Mouse (Mus musculus): ENCODE measurements at regions not wholly inside any gene's neighbourhood (a gene's known extent, or its start where the extent isn't known, plus 50 kb on each side); places are given as distances from the start of the nearest gene placed in this dataset.

DNA sequence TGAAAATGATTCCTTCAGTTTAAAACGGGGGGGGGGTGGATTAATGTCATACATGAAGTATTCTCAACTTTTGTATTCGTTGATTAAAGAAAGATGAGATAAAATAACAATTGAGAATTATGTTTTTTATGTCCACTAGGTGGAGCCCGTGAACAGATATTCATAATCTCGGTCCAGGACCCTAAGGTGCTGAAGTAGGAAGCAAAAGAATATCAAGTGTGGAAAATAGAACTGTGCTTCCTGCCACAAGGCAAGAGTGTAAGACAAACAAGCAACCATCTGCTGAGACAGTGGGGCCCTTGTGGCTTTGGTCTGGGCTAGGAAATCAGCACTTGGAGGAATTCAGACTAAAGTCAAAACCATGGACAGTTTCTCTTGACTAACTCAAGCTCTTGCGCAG is 50.9 kb upstream of the Kap start:
- no peaks in the 10 kb centered on the region for H3K27me3 ChIP-seq (ENCODE audit: control insufficient read depth, insufficient read depth, low read length)
- no peaks in the 10 kb centered on the region for H3K4me1 ChIP-seq (ENCODE audit: control insufficient read depth, insufficient read depth, low read length)
- no peak for TF ChIP-seq POLR2A (IDR thresholded peaks at IDR 0.05; ENCODE audit: control insufficient read depth, low read depth, low read length)
- H3K4me3 ChIP-seq (ENCODE audit: control insufficient read depth, low read depth, low read length): no peak overlapping the region
- no peaks in the 10 kb centered on the region for H3K36me3 ChIP-seq (ENCODE audit: control insufficient read depth, insufficient read depth, low read length)
- H3K27ac ChIP-seq (ENCODE audit: control insufficient read depth, insufficient read depth, low read depth, low read length): no peak overlapping the region

DNA sequence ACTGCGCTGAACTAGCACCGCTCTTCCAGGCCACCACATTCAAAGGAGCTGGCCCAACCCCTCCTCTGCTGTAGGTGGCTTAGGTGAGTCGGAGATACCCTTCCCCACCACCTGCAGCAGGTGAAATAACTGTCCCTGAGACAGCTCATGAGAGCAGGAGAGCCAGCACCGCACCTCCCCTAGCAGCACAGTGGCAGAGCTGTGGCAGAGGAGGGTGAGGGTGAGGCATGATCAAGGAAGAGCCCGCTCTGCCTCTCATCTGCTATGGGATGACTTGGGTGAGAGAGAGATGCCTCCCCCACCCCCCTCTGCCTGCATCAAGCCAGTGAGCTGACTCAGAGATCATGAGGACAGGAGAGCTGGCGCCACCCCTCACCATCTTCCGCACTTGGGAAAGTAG is 81.1 kb upstream of the Kap start:
- no peak for TF ChIP-seq POLR2A (IDR thresholded peaks at IDR 0.05; ENCODE audit: control insufficient read depth, low read depth, low read length)
- no peak for TF ChIP-seq CTCF (IDR thresholded peaks at IDR 0.05; ENCODE audit: control insufficient read depth, insufficient read depth, insufficient replicate concordance, low read depth, low read length)
- H3K27ac ChIP-seq (ENCODE audit: control insufficient read depth, insufficient read depth, low read depth, low read length): no peak overlapping the region

DNA sequence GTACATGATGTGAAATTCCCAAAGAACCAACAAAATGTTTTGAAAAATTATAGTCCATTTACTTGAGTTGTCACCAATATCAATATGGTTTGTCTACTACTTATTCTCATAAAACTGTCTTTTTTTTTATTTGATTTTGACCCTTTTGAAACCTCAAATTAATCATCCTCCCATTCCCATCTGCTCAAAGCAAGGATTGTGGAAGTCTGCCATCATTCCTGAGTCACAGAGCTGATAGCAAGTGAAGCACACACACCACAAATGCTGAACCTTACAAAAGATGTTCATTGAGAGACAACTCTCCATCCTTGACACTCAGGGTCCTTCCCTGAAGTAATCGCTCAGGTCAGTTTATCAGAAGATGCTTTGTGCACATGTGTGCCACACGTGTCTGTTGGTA is 82.1 kb upstream of the Kap start:
- TF ChIP-seq POLR2A (IDR thresholded peaks at IDR 0.05; ENCODE audit: control insufficient read depth, low read depth, low read length): no peak
- no peak for TF ChIP-seq CTCF (IDR thresholded peaks at IDR 0.05; ENCODE audit: control insufficient read depth, insufficient read depth, insufficient replicate concordance, low read depth, low read length)
- H3K4me3 ChIP-seq (ENCODE audit: control insufficient read depth, low read depth, low read length): no peak overlapping the region
- peaks cover 2% of the 10 kb centered on the region; the same call in 1 of the 2 replicates for H3K4me1 ChIP-seq (ENCODE audit: control insufficient read depth, insufficient read depth, low read length)
- no peak overlapping the region for H3K27ac ChIP-seq (ENCODE audit: control insufficient read depth, insufficient read depth, low read depth, low read length)
- H3K36me3 ChIP-seq (ENCODE audit: control insufficient read depth, insufficient read depth, low read length): no peaks in the 10 kb centered on the region
- no peaks in the 10 kb centered on the region for H3K27me3 ChIP-seq (ENCODE audit: control insufficient read depth, insufficient read depth, low read length)

More for the DNA sequence above, 81.1 kb upstream of the Kap start:
- H3K4me3 ChIP-seq (ENCODE audit: control insufficient read depth, low read depth, low read length): no peak overlapping the region
- peaks cover 2% of the 10 kb centered on the region; the same call in 1 of the 2 replicates for H3K4me1 ChIP-seq (ENCODE audit: control insufficient read depth, insufficient read depth, low read length)
- H3K36me3 ChIP-seq (ENCODE audit: control insufficient read depth, insufficient read depth, low read length): no peaks in the 10 kb centered on the region
- no peaks in the 10 kb centered on the region for H3K27me3 ChIP-seq (ENCODE audit: control insufficient read depth, insufficient read depth, low read length)

DNA sequence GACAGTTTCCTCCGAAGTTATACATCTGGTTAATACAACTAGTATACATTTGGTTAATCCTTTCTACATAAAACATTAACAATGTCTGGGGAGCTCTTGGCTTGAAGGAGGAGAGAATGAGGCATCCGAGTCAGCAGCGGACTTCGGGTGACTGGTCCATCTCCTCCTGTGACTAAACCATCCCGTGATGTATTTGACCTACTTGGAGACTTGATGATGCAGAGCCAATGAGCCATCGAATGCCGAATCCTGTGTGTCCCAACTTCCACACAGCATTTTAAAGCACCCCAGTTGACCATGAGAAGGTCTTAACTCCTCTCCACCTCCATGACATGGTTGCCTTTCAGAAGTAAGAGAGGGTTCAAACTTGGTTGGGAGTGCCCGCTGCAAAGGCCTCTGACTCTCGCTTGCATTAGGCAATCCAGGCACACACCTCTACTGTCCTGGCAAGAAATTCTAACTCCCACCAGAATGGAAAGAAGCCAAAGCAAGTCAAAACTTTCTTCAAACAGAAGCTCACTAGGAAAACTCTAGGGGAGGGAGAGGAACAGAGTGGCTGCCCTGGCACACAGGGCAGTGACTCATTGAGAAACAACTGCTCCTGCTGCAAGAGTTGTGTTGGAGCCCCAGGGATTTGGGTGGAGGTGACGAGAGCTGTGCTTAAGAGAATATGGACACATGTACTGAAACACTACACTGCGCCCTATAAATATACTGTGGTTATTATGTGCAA is 75.4 kb upstream of the Etv6 start:
- Histone ChIP-seq H3K4me1 (ENCODE audit: control insufficient read depth, insufficient read depth, low read length) (no peaks in the 10 kb centered on the region), H3K36me3 (ENCODE audit: control insufficient read depth, insufficient read depth, low read length) (no peaks in the 10 kb centered on the region), H3K4me3 (ENCODE audit: control insufficient read depth, low read depth, low read length) (no peak overlapping the region), H3K27ac (ENCODE audit: control insufficient read depth, insufficient read depth, low read depth, low read length) (no peak overlapping the region), H3K27me3 (ENCODE audit: control insufficient read depth, insufficient read depth, low read length) (no peaks in the 10 kb centered on the region)
- TF ChIP-seq CTCF (IDR thresholded peaks at IDR 0.05; ENCODE audit: control insufficient read depth, insufficient read depth, insufficient replicate concordance, low read depth, low read length) (no peak), POLR2A (IDR thresholded peaks at IDR 0.05; ENCODE audit: control insufficient read depth, low read depth, low read length) (no peak)

DNA sequence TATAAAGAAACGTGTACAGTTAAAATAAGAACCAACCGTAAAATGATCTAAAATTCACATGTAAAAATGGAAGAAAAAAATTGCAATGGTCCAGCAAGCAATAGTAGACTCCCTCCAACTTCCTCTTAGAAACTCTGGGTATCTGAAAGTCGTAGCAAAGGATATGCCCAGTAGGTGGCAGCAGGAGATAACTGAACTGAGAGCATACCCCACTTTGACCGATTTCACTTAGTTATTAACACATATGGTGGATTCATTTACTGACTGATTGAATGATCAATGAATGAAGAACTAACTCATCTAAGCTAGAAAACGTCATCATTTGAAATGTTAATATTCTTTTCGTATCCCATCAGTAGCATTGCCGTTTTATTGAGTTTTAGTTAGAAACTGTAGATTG is 74.8 kb upstream of the Etv6 start:
- no peak overlapping the region for H3K27ac ChIP-seq (ENCODE audit: control insufficient read depth, insufficient read depth, low read depth, low read length)
- TF ChIP-seq CTCF (IDR thresholded peaks at IDR 0.05; ENCODE audit: control insufficient read depth, insufficient read depth, insufficient replicate concordance, low read depth, low read length) (peak; percentile 10; the same call in 1 of the 2 replicates), POLR2A (IDR thresholded peaks at IDR 0.05; ENCODE audit: control insufficient read depth, low read depth, low read length) (no peak)
- H3K36me3 ChIP-seq (ENCODE audit: control insufficient read depth, insufficient read depth, low read length): no peaks in the 10 kb centered on the region
- H3K4me3 ChIP-seq (ENCODE audit: control insufficient read depth, low read depth, low read length): no peak overlapping the region
- no peaks in the 10 kb centered on the region for H3K4me1 ChIP-seq (ENCODE audit: control insufficient read depth, insufficient read depth, low read length)
- H3K27me3 ChIP-seq (ENCODE audit: control insufficient read depth, insufficient read depth, low read length): no peaks in the 10 kb centered on the region

DNA sequence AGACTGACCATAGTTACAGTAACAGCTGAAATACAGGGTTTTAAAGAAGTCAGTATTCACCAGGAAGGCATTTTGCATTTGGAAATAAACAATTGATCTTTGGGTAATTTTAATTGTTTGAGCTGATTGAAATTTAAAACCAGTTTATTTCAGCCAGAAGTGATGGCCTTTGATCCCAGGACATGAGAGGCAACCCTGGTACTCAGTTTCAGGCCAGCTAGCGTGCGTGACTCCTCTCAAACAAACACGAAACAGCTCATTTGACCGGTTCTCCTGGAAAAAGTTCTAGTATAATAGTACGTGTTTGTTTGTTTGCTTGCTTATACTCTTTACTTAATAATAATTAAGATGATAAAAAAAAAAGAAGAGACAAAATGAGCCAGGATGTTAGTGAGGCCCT is 72.9 kb upstream of the Etv6 start:
- H3K27me3 ChIP-seq (ENCODE audit: control insufficient read depth, insufficient read depth, low read length): no peaks in the 10 kb centered on the region
- H3K4me3 ChIP-seq (ENCODE audit: control insufficient read depth, low read depth, low read length): no peak overlapping the region
- H3K27ac ChIP-seq (ENCODE audit: control insufficient read depth, insufficient read depth, low read depth, low read length): no peak overlapping the region
- no peaks in the 10 kb centered on the region for H3K36me3 ChIP-seq (ENCODE audit: control insufficient read depth, insufficient read depth, low read length)
- no peak for TF ChIP-seq POLR2A (IDR thresholded peaks at IDR 0.05; ENCODE audit: control insufficient read depth, low read depth, low read length)
- no peak for TF ChIP-seq CTCF (IDR thresholded peaks at IDR 0.05; ENCODE audit: control insufficient read depth, insufficient read depth, insufficient replicate concordance, low read depth, low read length)
- H3K4me1 ChIP-seq (ENCODE audit: control insufficient read depth, insufficient read depth, low read length): no peaks in the 10 kb centered on the region

DNA sequence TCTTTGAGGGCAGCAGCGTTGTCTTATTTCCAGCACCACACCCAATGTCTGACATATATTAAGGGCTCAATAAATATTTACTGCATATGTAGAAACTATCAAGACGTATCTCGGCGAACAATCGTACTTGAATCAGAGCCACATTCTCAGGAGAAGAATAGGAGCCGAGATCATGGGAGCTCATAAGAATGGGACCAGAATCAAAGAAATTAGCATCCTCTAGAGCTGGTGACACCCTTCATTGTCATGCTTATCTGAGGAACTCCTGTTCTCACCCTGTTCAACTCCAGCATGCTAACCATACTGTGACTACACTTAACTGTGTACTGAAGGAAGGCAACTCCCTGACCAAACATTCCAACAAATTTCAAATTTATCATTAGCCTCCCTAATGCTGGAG is 72.2 kb upstream of the Etv6 start:
- Histone ChIP-seq H3K27me3 (ENCODE audit: control insufficient read depth, insufficient read depth, low read length) (no peaks in the 10 kb centered on the region), H3K4me1 (ENCODE audit: control insufficient read depth, insufficient read depth, low read length) (no peaks in the 10 kb centered on the region), H3K4me3 (ENCODE audit: control insufficient read depth, low read depth, low read length) (no peak overlapping the region), H3K36me3 (ENCODE audit: control insufficient read depth, insufficient read depth, low read length) (no peaks in the 10 kb centered on the region), H3K27ac (ENCODE audit: control insufficient read depth, insufficient read depth, low read depth, low read length) (no peak overlapping the region)
- TF ChIP-seq CTCF (IDR thresholded peaks at IDR 0.05; ENCODE audit: control insufficient read depth, insufficient read depth, insufficient replicate concordance, low read depth, low read length): no peak
- TF ChIP-seq POLR2A (IDR thresholded peaks at IDR 0.05; ENCODE audit: control insufficient read depth, low read depth, low read length): no peak

Measured in testis, adult 2 months (tissue).